Mouse (Mus musculus) liver, postnatal 0 days (tissue): ENCODE data around the gene Ttc39d. TPM values are rescaled to one million over a fixed set of nuclear protein-coding genes. Genes with fewer than 3 reads are reported as not detected.
"Not testable (repeated sequence)": the region's sequence is repeated elsewhere in the genome, so short reads cannot be mapped to it uniquely, and the experiment has no call there.

Source experiments
- ATAC-seq: fragments of 200-750 bp; cut with Nextera tagmentation; 2 replicates; pipeline ENCODE4 v1.8.0; 2017; ENCODE audit warnings: mild to moderate bottlenecking, moderate library complexity
- DNase-seq: peaks from one replicate; pipeline ENCODE4 v3.0.0-alpha.2; 2016
- H3K27ac ChIP-seq: fragments of 300-500 bp; sonication (generic); 2 replicates; pipeline ENCODE4 v1.5.1; 2014; ENCODE audit warnings: antibody characterized with exemption, moderate library complexity, mild to moderate bottlenecking, low read depth
- H3K27me3 ChIP-seq: fragments of 300-500 bp; sonication (generic); 2 replicates; pipeline ENCODE4 v1.6.1; 2014; ENCODE audit warnings: low read length, control low read depth, mixed read lengths; ENCODE audit not compliant: insufficient read depth
- H3K36me3 ChIP-seq: fragments of 300-500 bp; sonication (generic); replicated peaks from 2 replicates; pipeline ENCODE4 v1.6.1; 2014; ENCODE audit warnings: mild to moderate bottlenecking, control low read depth, low read length, moderate library complexity, mixed read lengths; ENCODE audit not compliant: insufficient read depth
- H3K4me1 ChIP-seq: fragments of 300-500 bp; sonication (generic); 2 replicates; pipeline ENCODE4 v1.6.1; 2014; ENCODE audit warnings: antibody characterized with exemption, mild to moderate bottlenecking, control low read depth; ENCODE audit not compliant: insufficient read depth
- H3K4me2 ChIP-seq: fragments of 300-500 bp; sonication (generic); 2 replicates; pipeline ENCODE4 v1.6.1; 2014; ENCODE audit warnings: low read depth, mild to moderate bottlenecking, low read length, moderate library complexity, mixed read lengths
- H3K4me3 ChIP-seq: fragments of 300-500 bp; sonication (generic); 2 replicates; pipeline ENCODE4 v1.5.1; 2014; ENCODE audit warnings: low read depth, low read length
- H3K9ac ChIP-seq: fragments of 300-500 bp; sonication (generic); replicated peaks from 2 replicates; pipeline ENCODE4 v1.6.1; 2014; ENCODE audit warnings: mild to moderate bottlenecking, moderate library complexity
- H3K9me3 ChIP-seq: fragments of 300-500 bp; sonication (generic); 2 replicates; pipeline ENCODE4 v1.6.1; 2016; ENCODE audit warnings: mild to moderate bottlenecking, control low read depth, low read length, mixed read lengths
- CTCF ChIP-seq: sonication (generic); IDR thresholded peaks from 2 replicates; pipeline ENCODE4 v1.5.1; 2016; ENCODE audit warnings: antibody characterized with exemption, low read depth
- EP300 ChIP-seq: IDR thresholded peaks from 2 replicates; pipeline ENCODE4 v1.6.1; 2016; ENCODE audit warnings: antibody characterized with exemption, low read depth, mild to moderate bottlenecking
- WGBS: fragments of 180-500 bp; shearing (Covaris S2); extraction: QIAGEN DNeasy Blood & Tissue Kit; methylation state at CpG from one replicate; pipeline ENCODE4 v1.1.7; 2014; ENCODE audit not compliant: insufficient replicate concordance; 5-methylcytosine and 5-hydroxymethylcytosine counted together
- polyA plus RNA-seq: library from polyadenylated mRNA; unstranded; fragments of >200 nt; fragmentation: Nextera tagmentation; extraction: Ambion mirVana; gene quantifications from 2 replicates; pipeline ENCODE4 v1.2.1, GENCODE M21; 2015

The Ttc39d gene
- polyA plus RNA-seq, 1 experiment from 2014 or later = not detected

DNA sequence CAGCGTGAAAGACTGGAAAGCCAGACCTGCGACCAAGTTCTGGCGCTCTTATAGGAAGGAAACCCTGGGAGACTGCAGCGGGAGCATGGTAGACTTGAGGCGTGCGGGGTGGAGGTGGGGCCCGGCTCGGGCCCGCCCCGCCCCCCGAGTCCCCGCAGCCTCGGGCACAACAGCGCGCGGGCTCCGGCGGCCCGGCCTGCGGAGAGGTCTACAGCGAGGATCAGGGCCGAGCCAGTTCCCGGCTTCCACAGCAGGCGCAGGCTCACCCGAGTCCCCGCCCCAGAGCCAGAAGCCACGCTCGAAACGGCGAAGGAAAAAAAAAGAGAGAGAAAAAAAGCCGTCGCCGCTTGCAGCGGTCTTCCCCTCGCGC, 974 bp upstream of the Ttc39d start:
- WGBS = under 1% methylated on average over 34 of the region's 36 CpGs
- Histone ChIP-seq H3K27me3 (no peaks in the 10 kb centered on the region), H3K4me2 (peak overlapping the region; percentile 87), H3K27ac (peak overlapping the region; percentile 95), H3K4me1 (peaks cover 10% of the 10 kb centered on the region), H3K4me3 (peak overlapping the region; percentile 92), H3K36me3 (peaks cover 37% of the 10 kb centered on the region), H3K9ac (peak overlapping the region; percentile 92), H3K9me3 (no peaks in the 10 kb centered on the region)
- ATAC-seq (peak; percentile 43), DNase-seq (peak; percentile 66)
- TF ChIP-seq CTCF (no peak), EP300 (no peak)

DNA sequence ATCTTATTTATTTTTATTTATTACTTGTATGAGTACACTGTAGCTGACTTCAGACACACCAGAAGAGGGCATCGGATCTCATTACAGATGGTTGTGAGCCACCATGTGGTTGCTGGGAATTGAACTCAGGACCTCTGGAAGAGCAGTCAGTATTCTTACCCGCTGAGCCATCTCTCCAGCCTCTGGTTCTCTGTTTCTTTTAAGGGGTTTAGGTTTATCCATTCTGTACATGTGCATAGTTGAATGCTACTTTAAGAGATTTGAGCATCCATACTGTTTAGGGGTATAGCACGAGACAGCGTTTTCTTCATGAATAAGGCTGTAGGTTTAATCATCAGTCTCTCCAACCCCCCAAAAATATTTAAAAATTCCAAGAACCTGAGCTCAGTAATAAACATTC, 6.7 kb downstream of the Ttc39d start:
- not testable (repeated sequence) for ATAC-seq, H3K27me3 ChIP-seq, H3K9ac ChIP-seq, H3K36me3 ChIP-seq, H3K27ac ChIP-seq, H3K4me2 ChIP-seq, H3K9me3 ChIP-seq, H3K4me1 ChIP-seq, DNase-seq, H3K4me3 ChIP-seq
- WGBS = 94% methylated on average over 4 of the region's 4 CpGs

DNA sequence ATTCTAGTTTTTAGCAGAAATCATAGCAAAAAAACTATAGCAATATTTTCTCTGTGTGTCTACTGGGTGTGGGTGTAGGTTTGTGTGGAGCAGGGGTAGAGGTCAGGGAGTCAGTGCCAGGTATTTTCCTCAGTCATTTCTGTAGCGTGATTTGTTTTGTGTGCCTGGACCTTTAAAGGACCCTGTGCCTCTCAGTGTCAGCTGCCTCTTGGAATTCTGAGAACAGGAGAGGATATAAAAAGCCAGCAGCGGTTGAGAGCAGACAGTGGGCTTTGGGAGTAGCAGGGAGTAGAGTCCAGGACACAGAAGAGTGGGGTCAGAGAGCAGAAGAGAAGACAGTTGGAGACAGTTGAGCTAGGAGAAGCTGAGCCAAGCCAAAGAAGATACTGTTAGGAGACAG, 12.9 kb downstream of the Ttc39d start:
- Histone ChIP-seq H3K9me3 (no peaks in the 10 kb centered on the region), H3K4me2 (no peak overlapping the region), H3K27ac (no peak overlapping the region), H3K4me3 (no peak overlapping the region), H3K36me3 (no peaks in the 10 kb centered on the region), H3K4me1 (peaks cover 7% of the 10 kb centered on the region; the same call in 1 of the 2 replicates), H3K27me3 (no peaks in the 10 kb centered on the region), H3K9ac (no peak overlapping the region)
- no peak for ATAC-seq
- no peak for TF ChIP-seq CTCF
- no peak for TF ChIP-seq EP300
- DNase-seq = no peak
- 76% methylated on average over 2 of the region's 2 CpGs for WGBS

DNA sequence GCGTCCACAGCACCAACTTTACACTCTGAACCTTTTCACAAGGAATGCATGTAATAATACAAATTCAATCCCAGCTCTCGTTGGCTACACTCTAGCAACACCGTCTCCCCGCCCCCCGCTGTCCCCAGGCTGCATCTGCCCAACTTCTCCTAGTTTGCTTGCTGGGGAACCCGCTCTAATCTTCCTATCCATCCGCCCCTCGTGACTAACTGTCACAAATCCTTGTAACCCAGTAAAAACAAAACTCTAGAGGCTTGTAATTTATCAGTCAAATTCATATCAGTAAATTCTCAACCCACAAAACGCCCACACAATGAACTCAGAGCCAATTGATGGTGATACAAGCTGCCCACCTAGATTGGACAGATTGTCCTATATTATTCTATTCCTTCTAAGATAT, 13.9 kb downstream of the Ttc39d start:
- H3K4me2 ChIP-seq = no peak overlapping the region
- ATAC-seq (no peak), DNase-seq (no peak)
- H3K9me3 ChIP-seq = no peaks in the 10 kb centered on the region
- H3K4me3 ChIP-seq = no peak overlapping the region
- 52% methylated on average over 9 of the region's 9 CpGs for WGBS
- H3K27me3 ChIP-seq = no peaks in the 10 kb centered on the region
- no peaks in the 10 kb centered on the region for H3K36me3 ChIP-seq
- H3K27ac ChIP-seq = no peak overlapping the region
- no peak overlapping the region for H3K9ac ChIP-seq
- H3K4me1 ChIP-seq = peaks cover 8% of the 10 kb centered on the region; the same call in 1 of the 2 replicates
- TF ChIP-seq EP300 (no peak), CTCF (no peak)

DNA sequence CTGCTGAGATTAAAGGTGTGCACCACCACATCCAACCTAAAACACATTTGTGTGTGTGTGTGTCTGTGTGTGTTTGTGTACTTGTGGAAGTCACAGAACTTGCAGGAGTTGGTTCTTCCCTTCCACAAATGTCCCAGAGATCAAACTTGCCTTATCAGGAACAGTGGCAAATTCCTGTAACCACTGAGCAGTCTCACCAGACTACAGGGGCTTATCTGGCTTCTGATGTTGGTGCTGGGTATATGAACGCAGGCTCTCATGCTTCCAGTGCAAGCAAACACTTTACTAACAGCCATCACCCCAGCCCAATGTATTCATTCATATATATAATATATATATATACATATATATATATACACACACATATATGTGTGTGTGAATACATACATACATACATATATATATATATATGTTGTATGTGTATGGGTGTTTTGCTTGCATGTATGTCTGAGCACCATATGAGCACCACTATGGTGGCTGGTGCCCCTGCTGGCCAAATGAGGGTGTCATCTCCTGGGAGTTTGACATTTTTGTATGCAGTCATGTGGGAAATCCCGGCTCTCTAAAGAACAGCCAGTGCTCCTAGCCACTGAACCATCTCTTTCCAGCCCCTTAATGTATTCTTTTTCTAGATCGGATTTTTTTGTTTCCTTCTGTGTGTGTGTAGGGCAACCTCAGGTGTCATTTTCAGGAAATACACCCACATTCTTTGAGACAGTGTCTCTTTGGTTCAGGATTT, 14.8 kb downstream of the Ttc39d start:
- H3K27me3 ChIP-seq = no peaks in the 10 kb centered on the region
- H3K9me3 ChIP-seq = no peaks in the 10 kb centered on the region
- ATAC-seq (no peak), DNase-seq (peak; percentile 43)
- no peak overlapping the region for H3K4me2 ChIP-seq
- no peak overlapping the region for H3K27ac ChIP-seq
- no peaks in the 10 kb centered on the region for H3K36me3 ChIP-seq
- TF ChIP-seq CTCF (peak; percentile 62), EP300 (no peak)
- H3K9ac ChIP-seq = no peak overlapping the region
- H3K4me1 ChIP-seq = peaks cover 8% of the 10 kb centered on the region; the same call in 1 of the 2 replicates
- no peak overlapping the region for H3K4me3 ChIP-seq
- 57% methylated on average over 3 of the region's 3 CpGs for WGBS

DNA sequence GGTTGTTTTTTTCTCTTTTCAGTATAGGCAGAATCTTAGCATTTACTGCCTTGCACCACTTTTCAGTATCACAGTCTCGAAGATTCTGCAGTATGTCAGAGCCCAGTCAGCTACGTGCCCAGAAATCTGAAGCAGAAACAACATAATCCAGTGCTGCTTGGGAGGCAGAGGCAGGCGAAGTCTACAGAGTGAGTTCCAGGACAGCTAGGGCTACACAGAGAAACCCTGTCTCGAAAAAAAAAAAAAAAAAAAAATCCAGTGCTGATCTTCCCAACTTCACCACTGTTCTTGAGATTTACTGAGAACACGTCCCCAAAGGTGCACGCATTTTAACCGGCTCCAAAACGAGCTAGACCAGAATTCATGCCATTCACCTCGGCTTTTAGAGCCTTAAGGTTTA, 16.6 kb downstream of the Ttc39d start:
- H3K4me1 ChIP-seq = peaks cover 8% of the 10 kb centered on the region; the same call in 1 of the 2 replicates
- H3K4me2 ChIP-seq = peak overlapping the region; percentile 80
- H3K9me3 ChIP-seq = no peaks in the 10 kb centered on the region
- DNase-seq (no peak), ATAC-seq (peak; percentile 32)
- peak overlapping the region; percentile 89; the same call in 1 of the 2 replicates for H3K27ac ChIP-seq
- peak overlapping the region; percentile 78 for H3K9ac ChIP-seq
- 8% methylated on average over 9 of the region's 9 CpGs for WGBS
- TF ChIP-seq EP300 (no peak), CTCF (no peak)
- no peaks in the 10 kb centered on the region for H3K36me3 ChIP-seq
- H3K27me3 ChIP-seq = no peaks in the 10 kb centered on the region
- H3K4me3 ChIP-seq = peak overlapping the region; percentile 71
